Mouse (Mus musculus) ovary, postnatal 10 days (tissue): ENCODE measurements around the gene Luzp1.
A peak's percentile ranks its signal among the peaks of the same experiment; 100 is the strongest.

ENCODE experiments used
- DNase-seq: peaks from one replicate; pipeline ENCODE4 v3.0.0; 2022; ENCODE audit warnings: low spot score

Gene Luzp1

DNA sequence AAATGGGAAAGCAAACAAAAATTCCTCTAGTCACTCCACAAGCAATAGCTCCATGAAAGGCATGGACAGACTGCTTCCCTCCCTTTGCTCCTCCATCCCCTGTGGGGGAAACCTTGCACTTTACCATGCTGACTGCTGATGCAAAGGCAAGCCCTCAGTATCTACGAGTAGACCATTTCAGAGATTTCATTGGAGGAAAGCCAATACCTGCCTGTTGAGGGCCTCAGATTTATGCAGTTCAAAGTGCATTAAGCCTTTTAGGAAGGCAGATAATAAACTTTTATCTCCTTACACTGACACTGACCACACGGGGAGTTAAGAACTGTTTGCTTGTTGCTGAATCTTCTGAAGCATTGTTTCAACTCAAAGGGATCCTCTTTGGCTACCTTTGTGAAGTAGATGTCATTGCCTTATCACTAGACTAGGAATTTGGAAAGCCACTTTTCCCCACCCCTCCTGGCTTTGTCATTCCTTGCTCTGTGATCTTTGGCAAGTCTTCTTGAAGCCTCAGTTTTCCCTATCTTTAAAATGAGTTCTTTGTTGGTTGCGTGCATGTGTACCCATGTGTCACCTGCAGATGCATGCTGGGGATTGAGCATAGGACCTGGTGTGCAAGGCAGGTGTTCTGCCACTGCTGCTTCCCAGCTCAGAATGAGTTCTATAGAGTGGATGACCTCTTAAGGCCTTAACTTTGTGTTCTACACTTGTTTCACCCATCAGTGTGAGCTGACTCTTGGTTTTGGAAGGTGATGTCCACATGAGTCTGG, 76.9 kb downstream of the Luzp1 start:
- DNase-seq, result no peak

GRCm38 (mm10) chr4:136547721-136548120, 78.2 kb downstream of the Luzp1 start:
- no peak for DNase-seq

- DNase-seq, result no peak
Observed at GRCm38 (mm10) chr4:136548381-136548801, 78.8 kb downstream of the Luzp1 start.

GRCm38 (mm10) chr4:136553108-136553507, 83.5 kb downstream of the Luzp1 start:
- no peak for DNase-seq

- no peak for DNase-seq
Observed at GRCm38 (mm10) chr4:136557638-136558037, 88.1 kb downstream of the Luzp1 start.

- no peak for DNase-seq
Observed at GRCm38 (mm10) chr4:136559690-136560089, 90.1 kb downstream of the Luzp1 start.

DNA sequence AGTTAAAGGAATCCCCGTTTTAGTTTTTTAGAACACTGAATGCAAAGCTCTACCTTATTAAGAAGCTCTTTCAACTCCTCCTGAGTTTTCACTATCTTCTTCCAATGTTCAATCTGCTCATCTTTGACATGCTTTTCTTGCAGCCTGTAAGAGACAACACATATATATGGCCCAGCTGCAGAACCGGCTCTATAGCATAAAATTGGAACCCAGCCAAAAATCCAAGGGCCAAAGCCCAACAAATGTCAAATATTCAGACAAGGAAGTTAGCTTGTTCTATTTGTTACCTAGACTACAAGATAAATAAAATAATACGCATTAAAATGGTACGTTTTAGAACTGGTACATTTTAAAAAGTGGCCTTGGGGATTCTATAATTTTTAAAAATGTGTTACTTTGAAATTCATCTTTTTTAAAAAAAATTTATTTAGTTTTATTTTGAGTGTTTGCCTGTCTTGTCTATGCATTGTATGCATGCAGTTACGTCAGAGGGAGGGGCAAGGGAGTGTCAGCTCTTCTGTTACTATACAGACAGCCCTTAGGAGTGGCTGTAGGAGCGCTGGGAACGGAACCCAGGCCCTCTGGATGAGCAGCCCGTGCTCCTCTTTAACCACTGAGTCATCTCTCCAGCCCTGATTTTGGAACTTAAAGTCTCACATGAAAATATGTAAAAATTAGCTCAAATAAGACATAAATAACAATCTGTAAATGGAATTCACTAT, 90.9 kb downstream of the Luzp1 start:
- no peak for DNase-seq

DNA sequence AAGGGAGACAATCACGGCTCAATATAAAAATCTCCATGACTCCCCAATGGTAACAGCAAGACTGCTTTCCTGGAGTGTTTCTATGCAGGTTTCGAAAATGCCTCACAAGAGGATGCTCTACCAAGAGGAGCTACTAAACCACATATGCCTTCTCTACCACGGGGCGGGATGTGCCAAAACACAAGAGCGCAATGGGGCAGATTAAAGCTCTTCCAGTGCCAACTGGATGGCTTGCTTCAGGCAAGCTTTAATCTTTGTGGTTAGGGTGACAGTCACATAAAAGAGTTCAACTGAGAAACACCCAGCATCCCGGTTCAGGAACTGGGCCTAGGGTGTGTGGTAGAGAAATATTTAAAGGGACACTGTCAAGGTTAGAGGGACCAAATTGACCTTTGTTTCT, 93.2 kb downstream of the Luzp1 start:
- DNase-seq, result no peak

DNA sequence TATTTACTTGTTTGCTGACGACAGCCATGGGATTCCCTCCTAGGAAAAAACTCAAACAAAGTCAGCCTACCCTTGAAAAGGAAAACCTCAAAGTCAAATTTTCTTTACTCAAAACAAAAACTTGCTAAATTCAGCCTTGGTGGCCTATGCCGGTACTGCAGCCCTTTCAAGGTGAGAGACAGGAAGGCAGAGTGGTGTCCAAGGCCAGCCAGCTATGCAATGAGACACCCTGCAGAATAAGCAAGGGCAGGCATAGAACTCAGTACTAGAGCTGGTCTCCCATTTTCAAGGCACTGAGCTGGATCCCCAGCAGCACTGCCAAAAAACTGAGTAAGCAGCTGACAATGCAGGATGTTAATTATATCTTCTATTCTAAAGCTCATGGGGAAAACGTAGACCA, 99.1 kb downstream of the Luzp1 start:
- DNase-seq, result no peak

DNA sequence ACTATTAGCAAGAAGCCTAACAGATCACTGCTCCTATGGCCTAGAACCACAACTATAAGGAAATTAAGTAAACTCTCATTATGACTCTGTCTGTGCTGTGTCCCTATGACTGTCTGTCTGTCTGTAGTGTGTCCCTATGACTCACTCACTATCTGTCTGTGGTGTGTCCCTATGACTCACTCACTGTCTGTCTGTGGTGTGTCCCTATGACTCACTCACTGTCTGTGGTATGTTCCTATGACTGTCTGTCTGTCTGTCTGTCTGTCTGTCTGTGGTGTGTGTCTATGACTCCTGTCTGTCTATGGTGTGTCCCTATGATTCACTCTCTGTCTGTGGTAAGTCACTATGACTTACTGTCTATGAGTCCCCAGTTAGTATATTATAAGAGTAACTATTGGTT, 100.4 kb downstream of the Luzp1 start:
- no peak for DNase-seq

GRCm38 (mm10) chr4:136581885-136582284, 112.3 kb downstream of the Luzp1 start:
- no peak for DNase-seq

- DNase-seq, result no peak
Observed at GRCm38 (mm10) chr4:136587221-136587827, 117.8 kb downstream of the Luzp1 start.

- DNase-seq, result no peak
Observed at GRCm38 (mm10) chr4:136588003-136588402, 118.4 kb downstream of the Luzp1 start.

- DNase-seq, result no peak
Observed at GRCm38 (mm10) chr4:136592111-136592510, 122.5 kb downstream of the Luzp1 start.

- DNase-seq, result no peak
Observed at GRCm38 (mm10) chr4:136594006-136594405, 124.4 kb downstream of the Luzp1 start.

GRCm38 (mm10) chr4:136595221-136595620, 125.7 kb downstream of the Luzp1 start:
- DNase-seq, result no peak

DNA sequence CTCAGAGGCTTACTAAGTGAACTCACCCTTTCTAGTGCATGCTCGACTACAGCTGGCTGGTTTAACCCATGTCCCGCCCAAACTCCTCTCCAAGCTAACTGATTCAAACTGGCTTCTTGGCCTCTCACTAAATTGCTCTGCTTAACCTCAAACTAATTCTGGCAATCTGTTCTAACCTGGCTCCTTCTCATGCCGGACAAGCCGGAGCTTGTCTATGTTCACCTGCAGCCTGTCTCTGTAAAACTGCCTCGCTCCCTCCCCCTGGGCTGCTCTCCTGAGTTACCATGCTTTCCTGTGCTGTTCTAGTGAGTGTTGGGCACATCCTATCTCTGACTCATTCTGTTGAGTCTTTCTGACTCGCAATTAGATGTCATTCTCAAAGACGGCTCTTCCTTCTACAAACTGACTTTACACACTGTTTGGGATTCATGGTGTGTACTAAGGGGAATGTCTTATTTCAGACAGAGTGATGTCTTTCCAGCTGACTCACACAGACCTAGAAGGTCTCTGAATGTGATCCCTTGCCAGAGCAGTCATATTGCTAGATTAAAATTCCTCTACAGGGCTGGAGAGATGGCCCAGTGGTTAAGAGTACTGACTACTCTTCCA, 128.8 kb downstream of the Luzp1 start:
- no peak for DNase-seq

GRCm38 (mm10) chr4:136599869-136600268, 130.3 kb downstream of the Luzp1 start:
- DNase-seq, result no peak

DNA sequence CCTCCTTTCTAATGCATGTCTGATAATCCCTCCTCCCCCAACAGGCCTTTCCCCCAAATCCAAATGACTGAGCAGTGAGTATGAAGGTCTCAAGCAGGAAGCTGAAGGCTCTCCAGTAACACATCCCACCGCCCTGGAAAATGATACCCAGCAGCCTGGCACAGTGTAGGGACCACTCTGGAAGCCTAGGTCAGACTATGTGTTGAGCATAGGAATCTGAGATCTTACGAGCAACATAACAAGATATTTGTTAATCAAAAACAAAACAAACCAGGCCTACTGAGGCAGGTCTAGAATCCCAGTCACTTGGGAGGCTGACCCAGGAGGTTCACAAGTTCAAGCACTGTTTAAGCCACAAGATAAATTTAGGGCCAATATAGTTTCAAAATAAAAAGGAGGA, 131.0 kb downstream of the Luzp1 start:
- no peak for DNase-seq

GRCm38 (mm10) chr4:136601476-136601875, 131.9 kb downstream of the Luzp1 start:
- DNase-seq, result peak; percentile 28

- DNase-seq, result peak; percentile 31
Observed at GRCm38 (mm10) chr4:136602018-136602554, 132.5 kb downstream of the Luzp1 start.

- DNase-seq, result peak; percentile 89
Observed at GRCm38 (mm10) chr4:136602568-136602967, 133.0 kb downstream of the Luzp1 start, which contains the start of gene Kdm1a. Kdm1a (minus strand) TSS chr4:136602723.
